Mouse (Mus musculus): Measurements from ENCODE around the gene Cnfn. TPM values are rescaled to one million over a fixed set of nuclear protein-coding genes. Genes with fewer than 3 reads are reported as not detected.

The Cnfn gene
- total RNA-seq, 2 experiments from 2014 or later: not detected

Other genes starting within 250 kb of the Cnfn start
- under 1 TPM; 0.44 to 0.60 TPM for gene Pou2f2, start 190.0 kb downstream of the Cnfn start, total RNA-seq (2021)
- gene Dedd2, start 149.1 kb downstream of the Cnfn start, total RNA-seq (2021): 10 to 100 TPM; 17.9 to 19.2 TPM
- gene Zfp526, start 148.3 kb downstream of the Cnfn start, total RNA-seq (2021): 1 to 10 TPM; 8.0 to 9.1 TPM
- gene Gsk3a, start 131.9 kb downstream of the Cnfn start, total RNA-seq (2021): 10 to 100 TPM; 58.6 to 66.6 TPM
- gene Erf, start 119.0 kb downstream of the Cnfn start, total RNA-seq (2021): 10 to 100 TPM; 32.8 to 33.2 TPM
- 10 to 100 TPM; 71.2 to 78.7 TPM for gene Cic, start 102.0 kb downstream of the Cnfn start, total RNA-seq (2021)
- 1 to 10 TPM; 5.1 to 5.6 TPM for gene Pafah1b3, start 71.7 kb downstream of the Cnfn start, total RNA-seq (2021)
- gene Prr19, start 68.3 kb downstream of the Cnfn start, total RNA-seq (2021): not detected
- not detected for gene Tmem145, start 63.6 kb downstream of the Cnfn start, total RNA-seq (2021)
- 10 to 100 TPM; 26.7 to 29.6 TPM for gene Megf8, start 52.6 kb downstream of the Cnfn start, total RNA-seq (2021)
- 10 to 100 TPM; 43.2 to 55.0 TPM for gene Lipe, start 29.0 kb upstream of the Cnfn start, total RNA-seq (2021)
- gene Cxcl17, start 43.2 kb upstream of the Cnfn start, total RNA-seq (2021): not detected
- gene Ceacam1, start 107.9 kb upstream of the Cnfn start, total RNA-seq (2021): 10 to 100 TPM; 14.3 to 17.4 TPM
- gene Ceacam2, start 170.1 kb upstream of the Cnfn start, total RNA-seq (2021): 1 to 10 TPM; 1.9 to 2.0 TPM
- gene Erich4, start 246.2 kb upstream of the Cnfn start, total RNA-seq (2021): under 1 TPM in 1 of 2 experiments, not detected in 1; 0.53 TPM
- 10 to 100 TPM; 55.5 to 60.6 TPM for gene Dmac2, start 249.7 kb upstream of the Cnfn start, total RNA-seq (2021)